Mouse (Mus musculus) CH12.LX (cell line): ENCODE measurements around the gene Olfr1381. TPM values are rescaled to one million over a fixed set of nuclear protein-coding genes. Genes with fewer than 3 reads are reported as not detected.

Experiments used
- DNase-seq: peaks from one replicate; pipeline ENCODE4 v3.0.0-alpha.2; 2013; ENCODE audit errors: extremely low read depth
- H3K27ac ChIP-seq: 2 replicates; pipeline ENCODE4 v1.5.1; 2012; ENCODE audit warnings: low read depth, mild to moderate bottlenecking, control low read depth, moderate library complexity; ENCODE audit not compliant: insufficient read depth
- H3K27me3 ChIP-seq: replicated peaks from 2 replicates; pipeline ENCODE3; 2012; ENCODE audit warnings: inconsistent platforms
- H3K36me3 ChIP-seq, 2 experiments: replicated peaks in 1 of 2; 2 replicates each; pipeline versions ENCODE3 to v1.6.1; 2012; ENCODE audit warnings: inconsistent platforms in 1 of 2, low read length in 1 of 2, mild to moderate bottlenecking in 1 of 2, mixed read lengths in 1 of 2, moderate library complexity in 1 of 2; ENCODE audit not compliant: control insufficient read depth in 1 of 2, insufficient read depth in 1 of 2
- H3K4me1 ChIP-seq, 2 experiments: 2 replicates each; pipeline ENCODE4 v1.6.1; 2012; ENCODE audit warnings: inconsistent platforms in 1 of 2, moderate library complexity in 1 of 2; ENCODE audit not compliant: insufficient read depth in 2 of 2, control insufficient read depth in 1 of 2
- H3K4me2 ChIP-seq: 2 replicates; pipeline ENCODE4 v1.6.1; 2012; ENCODE audit warnings: low read depth, mild to moderate bottlenecking, control low read depth; ENCODE audit not compliant: poor library complexity, insufficient read depth, severe bottlenecking
- H3K4me3 ChIP-seq, 3 experiments: fragments of 150-350 bp in 1 of 3; sonication (generic) in 1 of 3; replicated peaks in 1 of 3; 2 replicates each; pipeline versions ENCODE3 to v1.5.1; 2011 to 2012; ENCODE audit warnings: low read depth in 2 of 3, low read length in 2 of 3, mild to moderate bottlenecking in 2 of 3, moderate library complexity in 2 of 3, control low read depth in 1 of 3, improper control_type of control experiment in 1 of 3, inconsistent platforms in 1 of 3, mixed read lengths in 1 of 3; ENCODE audit not compliant: poor library complexity in 1 of 3
- H3K79me2 ChIP-seq: replicated peaks from 2 replicates; pipeline ENCODE4 v1.6.1; 2012; ENCODE audit warnings: mild to moderate bottlenecking, moderate library complexity; ENCODE audit not compliant: control insufficient read depth, poor library complexity, insufficient read depth, severe bottlenecking; ENCODE audit errors: extremely low read depth
- H3K9ac ChIP-seq: 2 replicates; pipeline ENCODE4 v1.6.1; 2012; ENCODE audit warnings: low read depth, mild to moderate bottlenecking, control low read depth, moderate library complexity; ENCODE audit not compliant: insufficient read depth
- H3K9me3 ChIP-seq: replicated peaks from 2 replicates; pipeline ENCODE3; 2012; ENCODE audit warnings: low read length, inconsistent platforms, mixed read lengths
- BHLHE40 ChIP-seq: IDR thresholded peaks from 2 replicates; pipeline ENCODE4 v1.6.1; 2011; ENCODE audit warnings: mild to moderate bottlenecking, low read depth, low read length, improper control_type of control experiment
- ELF1 ChIP-seq: IDR thresholded peaks from 2 replicates; pipeline ENCODE4 v1.6.1; 2014; ENCODE audit warnings: low read depth, mild to moderate bottlenecking, inconsistent platforms, low read length, improper control_type of control experiment
- ETS1 ChIP-seq: conservative IDR thresholded peaks from 2 replicates; pipeline ENCODE4 v1.6.1; 2012; ENCODE audit warnings: low read depth, mild to moderate bottlenecking, inconsistent platforms, low read length, improper control_type of control experiment, moderate library complexity
- GABPA ChIP-seq: IDR thresholded peaks from 2 replicates; pipeline ENCODE4 v1.6.1; 2012; ENCODE audit warnings: low read depth, low read length, improper control_type of control experiment, inconsistent platforms; ENCODE audit not compliant: insufficient replicate concordance
- JUN ChIP-seq: IDR thresholded peaks from 2 replicates; pipeline ENCODE4 v1.6.1; 2011; ENCODE audit warnings: low read depth, mild to moderate bottlenecking, low read length, improper control_type of control experiment, moderate library complexity; ENCODE audit not compliant: insufficient read depth
- JUND ChIP-seq: conservative IDR thresholded peaks from 2 replicates; pipeline ENCODE4 v1.6.1; 2011; ENCODE audit warnings: low read depth, low read length, improper control_type of control experiment
- KAT2A ChIP-seq: IDR thresholded peaks from 2 replicates; pipeline ENCODE4 v1.6.1; 2012; ENCODE audit warnings: low read length, improper control_type of control experiment, inconsistent platforms; ENCODE audit not compliant: insufficient replicate concordance
- MAZ ChIP-seq: IDR thresholded peaks from 2 replicates; pipeline ENCODE4 v1.6.1; 2012; ENCODE audit warnings: low read depth, mild to moderate bottlenecking, inconsistent platforms, low read length, improper control_type of control experiment, moderate library complexity
- MYC ChIP-seq: IDR thresholded peaks from 2 replicates; pipeline ENCODE4 v1.6.1; 2011; ENCODE audit warnings: low read depth, mild to moderate bottlenecking, improper control_type of control experiment, low read length
- NRF1 ChIP-seq: IDR thresholded peaks from 2 replicates; pipeline ENCODE4 v1.6.1; 2014; ENCODE audit warnings: low read depth, mild to moderate bottlenecking, inconsistent platforms, low read length, improper control_type of control experiment, moderate library complexity
- PAX5 ChIP-seq: IDR thresholded peaks from 2 replicates; pipeline ENCODE4 v1.6.1; 2012; ENCODE audit warnings: low read length, inconsistent platforms, mixed read lengths
- POLR2AphosphoS2 ChIP-seq: IDR thresholded peaks from 2 replicates; pipeline ENCODE4 v1.6.1; 2011; ENCODE audit warnings: low read depth, low read length, improper control_type of control experiment
- SMC3 ChIP-seq: IDR thresholded peaks from 2 replicates; pipeline ENCODE4 v1.6.1; 2011; ENCODE audit warnings: low read depth, low read length, improper control_type of control experiment
- TBP ChIP-seq: conservative IDR thresholded peaks from 2 replicates; pipeline ENCODE4 v1.6.1; 2011; ENCODE audit warnings: low read depth, low read length, improper control_type of control experiment
- TCF12 ChIP-seq: IDR thresholded peaks from 2 replicates; pipeline ENCODE4 v1.6.1; 2014; ENCODE audit warnings: low read depth, mild to moderate bottlenecking, inconsistent platforms, low read length, improper control_type of control experiment
- UBTF ChIP-seq: IDR thresholded peaks from 2 replicates; pipeline ENCODE4 v1.6.1; 2012; ENCODE audit warnings: low read depth, mild to moderate bottlenecking, inconsistent platforms, low read length, improper control_type of control experiment, moderate library complexity
- USF2 ChIP-seq: conservative IDR thresholded peaks from 2 replicates; pipeline ENCODE4 v1.6.1; 2011; ENCODE audit warnings: low read depth, low read length, improper control_type of control experiment
- ZC3H11A ChIP-seq: IDR thresholded peaks from 2 replicates; pipeline ENCODE4 v1.6.1; 2012; ENCODE audit warnings: low read depth, mild to moderate bottlenecking, inconsistent platforms, low read length, improper control_type of control experiment
- ZKSCAN1 ChIP-seq: IDR thresholded peaks from 2 replicates; pipeline ENCODE4 v1.6.1; 2012; ENCODE audit warnings: low read depth, inconsistent platforms, low read length, improper control_type of control experiment, borderline replicate concordance
- ZMIZ1 ChIP-seq: IDR thresholded peaks from 2 replicates; pipeline ENCODE4 v1.6.1; 2012; ENCODE audit warnings: low read depth, mild to moderate bottlenecking, inconsistent platforms, low read length, improper control_type of control experiment
- dilution Hi-C: fragments of 300-500 bp; cut with MboI; formaldehyde crosslinking; loops from 2 replicates; pipeline ENCODE4 v1.14.3; 2020; ENCODE audit warnings: low sequenced_read_pairs; ENCODE audit not compliant: extremely low pct_unique_long_range_greater_than_20kb, extremely low pct_ligation_motif_present
- in situ Hi-C: fragments of 300-500 bp; cut with MboI; formaldehyde crosslinking; loops from 3 replicates; pipeline ENCODE4 v1.14.3; 2019; ENCODE audit warnings: low sequenced_read_pairs, low pct_ligation_motif_present, low pct_unique_long_range_greater_than_20kb, mixed read lengths
- polyA plus RNA-seq: library from polyadenylated mRNA; unstranded; fragments of >175 nt; gene quantifications from 2 replicates; pipeline ENCODE4 v1.2.1, GENCODE M21; 2012; ENCODE audit warnings: low read depth; ENCODE audit not compliant: insufficient read length
- total RNA-seq, 2 experiments: library from RNA; depleted of rRNA; stranded (reverse); fragments of 300-350 nt in 1 of 2; fragments of >200 nt in 1 of 2; gene quantifications; 2 replicates each; pipeline ENCODE4 v1.2.3; 2012 to 2014

The Olfr1381 gene
- total and polyA plus RNA-seq, 3 experiments, result not detected

DNA sequence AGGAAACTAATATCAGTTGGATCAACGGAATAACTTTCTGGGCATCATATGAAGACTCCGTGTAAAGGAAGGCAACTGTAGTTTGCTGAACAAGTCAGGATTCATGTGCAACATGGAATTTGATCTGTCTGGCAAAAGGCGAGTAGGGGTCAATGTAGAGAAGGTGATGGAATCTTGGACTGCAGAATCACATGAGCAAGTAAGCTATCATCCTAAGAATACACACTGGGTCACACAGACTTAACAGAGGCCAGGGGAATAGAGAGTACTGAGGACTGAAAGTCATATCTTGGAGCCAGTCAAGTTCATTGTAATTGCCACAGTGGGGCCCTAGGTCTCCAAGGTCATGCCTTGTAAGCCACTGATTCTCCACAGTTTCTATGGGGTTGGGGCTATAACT, 15.3 kb upstream of the Olfr1381 start, which contains the start of gene Olfr1382:
Olfr1382 (plus strand) TSS at position 301 of the 400 bp plus-strand sequence.
- peaks cover 6% of the 10 kb centered on the region for H3K27me3 ChIP-seq
- no peak within 1 kb of the TSS for H3K9ac ChIP-seq
- TF ChIP-seq ELF1 (no peak), BHLHE40 (no peak), ZMIZ1 (no peak), PAX5 (no peak), NRF1 (no peak), MYC (no peak), POLR2AphosphoS2 (no peak), SMC3 (no peak), UBTF (no peak), TBP (no peak), JUND (no peak)
- no peak within 1 kb of the TSS for H3K27ac ChIP-seq
- H3K79me2 ChIP-seq, result no peaks in the 10 kb centered on the region
- H3K4me3 ChIP-seq, result no peak within 1 kb of the TSS
- no peak for DNase-seq
- dilution Hi-C loops, result no loop called here
- no peak within 1 kb of the TSS for H3K4me2 ChIP-seq
- no peaks in the 10 kb centered on the region for H3K4me1 ChIP-seq
- no peaks in the 10 kb centered on the region for H3K9me3 ChIP-seq
- in situ Hi-C loops, result no loop called here
- H3K36me3 ChIP-seq, result no peaks in the 10 kb centered on the region

DNA sequence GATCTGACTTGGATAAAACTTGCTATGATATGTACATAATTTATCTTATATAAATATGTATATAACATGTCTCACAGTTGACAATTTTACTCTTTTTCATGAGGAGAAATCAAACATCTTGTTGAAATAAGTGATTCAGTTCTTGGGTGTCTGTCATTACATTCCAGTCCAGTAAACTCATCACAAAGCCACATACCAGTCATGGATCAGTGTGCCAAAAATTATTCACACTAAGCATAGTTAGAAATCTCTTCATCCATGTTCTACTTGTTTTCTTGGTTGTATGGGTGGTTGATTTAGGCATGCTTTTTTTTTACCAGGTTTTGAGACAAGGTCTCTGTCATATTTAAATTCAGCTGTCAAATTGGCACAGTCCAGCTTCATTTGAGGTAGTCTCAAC, 10.5 kb upstream of the Olfr1381 start:
- dilution Hi-C loops, result no loop called here
- H3K4me2 ChIP-seq, result no peak overlapping the region
- H3K4me1 ChIP-seq, result no peaks in the 10 kb centered on the region
- H3K36me3 ChIP-seq, result no peaks in the 10 kb centered on the region
- no peak overlapping the region for H3K9ac ChIP-seq
- no peaks in the 10 kb centered on the region for H3K9me3 ChIP-seq
- H3K79me2 ChIP-seq, result no peaks in the 10 kb centered on the region
- TF ChIP-seq ETS1, result no peak
- TF ChIP-seq BHLHE40, result no peak
- TF ChIP-seq TBP, result no peak
- TF ChIP-seq MAZ, result no peak
- TF ChIP-seq JUND, result no peak
- no peak for TF ChIP-seq GABPA
- TF ChIP-seq ZMIZ1, result no peak
- no peak for TF ChIP-seq USF2
- TF ChIP-seq JUN, result no peak
- no peak for TF ChIP-seq ZC3H11A
- no peak for TF ChIP-seq KAT2A
- TF ChIP-seq ZKSCAN1, result no peak
- TF ChIP-seq TCF12, result no peak
- H3K4me3 ChIP-seq, result no peak overlapping the region
- no peak overlapping the region for H3K27ac ChIP-seq
- no peak for DNase-seq
- in situ Hi-C loops, result no loop called here
- peaks cover 6% of the 10 kb centered on the region for H3K27me3 ChIP-seq
